Mouse (Mus musculus) embryonic facial prominence, embryonic 11.5 days (tissue): ENCODE data around the gene Gm17509. TPM values are rescaled to one million over a fixed set of nuclear protein-coding genes. Genes with fewer than 3 reads are reported as not detected.

Experiments used
- ATAC-seq: fragments of 200-750 bp; cut with Nextera tagmentation; replicated peaks from 2 replicates; pipeline ENCODE4 v1.8.0; 2017; ENCODE audit warnings: low read depth; ENCODE audit not compliant: insufficient number of reproducible peaks, low FRiP score, low TSS enrichment
- DNase-seq: peaks from one replicate; pipeline ENCODE4 v3.0.0-alpha.2; 2015; ENCODE audit warnings: low spot score
- H3K27ac ChIP-seq: fragments of 300-500 bp; sonication (generic); replicated peaks from 2 replicates; pipeline ENCODE4 v1.5.1; 2014; ENCODE audit warnings: mild to moderate bottlenecking, low read depth, low read length, control low read depth
- H3K27me3 ChIP-seq: fragments of 300-500 bp; sonication (generic); 2 replicates; pipeline ENCODE4 v1.6.1; 2014; ENCODE audit warnings: mild to moderate bottlenecking, low read length, moderate library complexity, mixed read lengths; ENCODE audit not compliant: control insufficient read depth, insufficient read depth
- H3K36me3 ChIP-seq: fragments of 300-500 bp; sonication (generic); replicated peaks from 2 replicates; pipeline ENCODE4 v1.6.1; 2014; ENCODE audit warnings: low read depth, mild to moderate bottlenecking, low read length, moderate library complexity, mixed read lengths; ENCODE audit not compliant: control insufficient read depth, insufficient read depth
- H3K4me1 ChIP-seq: fragments of 300-500 bp; sonication (generic); 2 replicates; pipeline ENCODE4 v1.6.1; 2014; ENCODE audit warnings: low read length, mixed read lengths; ENCODE audit not compliant: control insufficient read depth, insufficient read depth
- H3K4me2 ChIP-seq: fragments of 300-500 bp; sonication (generic); 2 replicates; pipeline ENCODE4 v1.6.1; 2014; ENCODE audit warnings: low read depth, mild to moderate bottlenecking, control low read depth, low read length, moderate library complexity
- H3K4me3 ChIP-seq: fragments of 300-500 bp; sonication (generic); 2 replicates; pipeline ENCODE4 v1.5.1; 2014; ENCODE audit warnings: low read depth, low read length, control low read depth
- H3K9ac ChIP-seq: fragments of 300-500 bp; sonication (generic); replicated peaks from 2 replicates; pipeline ENCODE4 v1.6.1; 2014; ENCODE audit warnings: mild to moderate bottlenecking, control low read depth, low read length
- H3K9me3 ChIP-seq: fragments of 300-500 bp; sonication (generic); replicated peaks from 2 replicates; pipeline ENCODE4 v1.6.1; 2016; ENCODE audit warnings: mild to moderate bottlenecking, low read length, inconsistent platforms, mixed read lengths; ENCODE audit not compliant: control insufficient read depth
- WGBS: fragments of 180-500 bp; shearing (Covaris S2); extraction: QIAGEN DNeasy Blood & Tissue Kit; methylation state at CpG from one replicate; pipeline ENCODE4 v1.1.7; 2014; 5-methylcytosine and 5-hydroxymethylcytosine counted together
- polyA plus RNA-seq: library from polyadenylated mRNA; unstranded; fragments of >200 nt; fragmentation: Nextera tagmentation; extraction: Ambion mirVana; gene quantifications from 2 replicates; pipeline ENCODE4 v1.2.1, GENCODE M21; 2014

Gene Gm17509
- polyA plus RNA-seq, 1 experiment from 2014 or later, result 0.49 TPM

GRCm38 (mm10) chr13:117202755-117203471, 18.0 kb downstream of the Gm17509 start:
- ATAC-seq, result 0 out of 2 replicates have a peak, but pooled peaks have one; percentile 61
- H3K4me1 ChIP-seq, result no peaks in the 10 kb centered on the region
- no peak overlapping the region for H3K9ac ChIP-seq
- 47% methylated on average over 22 of the region's 22 CpGs for WGBS
- no peaks in the 10 kb centered on the region for H3K36me3 ChIP-seq
- no peaks in the 10 kb centered on the region for H3K27me3 ChIP-seq
- no peak overlapping the region for H3K27ac ChIP-seq
- H3K9me3 ChIP-seq, result no peaks in the 10 kb centered on the region
- no peak overlapping the region for H3K4me3 ChIP-seq
- no peak overlapping the region for H3K4me2 ChIP-seq
- peak; percentile 69 for DNase-seq

GRCm38 (mm10) chr13:117198402-117199083, 22.3 kb downstream of the Gm17509 start:
- Histone ChIP-seq H3K4me1 (no peaks in the 10 kb centered on the region), H3K36me3 (no peaks in the 10 kb centered on the region), H3K27me3 (no peaks in the 10 kb centered on the region), H3K9ac (no peak overlapping the region), H3K4me3 (no peak overlapping the region), H3K4me2 (no peak overlapping the region), H3K27ac (no peak overlapping the region), H3K9me3 (no peaks in the 10 kb centered on the region)
- DNase-seq, result peak; percentile 81
- ATAC-seq, result no peak
- WGBS, result 88% methylated on average over 7 of the region's 7 CpGs

- ATAC-seq, result no peak
- no peak overlapping the region for H3K27ac ChIP-seq
- 93% methylated on average over 2 of the region's 2 CpGs for WGBS
These were observed 23.2 kb downstream of the Gm17509 start for GRCm38 (mm10) chr13:117197666-117198065.

GRCm38 (mm10) chr13:117195569-117196495, 25.0 kb downstream of the Gm17509 start:
- Histone ChIP-seq H3K4me2 (no peak overlapping the region), H3K27me3 (no peaks in the 10 kb centered on the region), H3K9ac (no peak overlapping the region), H3K4me3 (no peak overlapping the region), H3K9me3 (no peaks in the 10 kb centered on the region), H3K4me1 (no peaks in the 10 kb centered on the region), H3K27ac (no peak overlapping the region), H3K36me3 (no peaks in the 10 kb centered on the region)
- DNase-seq (no peak), ATAC-seq (no peak)
- WGBS, result 88% methylated on average over 13 of the region's 13 CpGs

More at GRCm38 (mm10) chr13:117197666-117198065, 23.2 kb downstream of the Gm17509 start:
- H3K9ac ChIP-seq, result no peak overlapping the region
- no peak overlapping the region for H3K4me2 ChIP-seq
- H3K4me1 ChIP-seq, result no peaks in the 10 kb centered on the region
- no peaks in the 10 kb centered on the region for H3K27me3 ChIP-seq
- H3K36me3 ChIP-seq, result no peaks in the 10 kb centered on the region
- H3K9me3 ChIP-seq, result no peaks in the 10 kb centered on the region
- no peak for DNase-seq
- no peak overlapping the region for H3K4me3 ChIP-seq

- no peak for DNase-seq
- Histone ChIP-seq H3K4me1 (no peaks in the 10 kb centered on the region), H3K27me3 (no peaks in the 10 kb centered on the region), H3K9me3 (no peaks in the 10 kb centered on the region), H3K36me3 (no peaks in the 10 kb centered on the region), H3K4me3 (no peak overlapping the region), H3K4me2 (no peak overlapping the region), H3K9ac (no peak overlapping the region), H3K27ac (no peak overlapping the region)
- ATAC-seq, result no peak
- 66% methylated on average over 7 of the region's 7 CpGs for WGBS
These were observed 27.4 kb downstream of the Gm17509 start for GRCm38 (mm10) chr13:117193422-117193983.

GRCm38 (mm10) chr13:117192161-117192560, 28.7 kb downstream of the Gm17509 start:
- 76% methylated on average over 5 of the region's 5 CpGs for WGBS
- Histone ChIP-seq H3K27me3 (no peaks in the 10 kb centered on the region), H3K9ac (no peak overlapping the region), H3K36me3 (no peaks in the 10 kb centered on the region), H3K4me1 (no peaks in the 10 kb centered on the region), H3K27ac (no peak overlapping the region), H3K9me3 (no peaks in the 10 kb centered on the region), H3K4me2 (no peak overlapping the region), H3K4me3 (no peak overlapping the region)
- DNase-seq (no peak), ATAC-seq (no peak)

- Histone ChIP-seq H3K9ac (no peak overlapping the region), H3K4me3 (no peak overlapping the region), H3K9me3 (no peaks in the 10 kb centered on the region), H3K4me1 (no peaks in the 10 kb centered on the region), H3K36me3 (no peaks in the 10 kb centered on the region), H3K27me3 (no peaks in the 10 kb centered on the region), H3K27ac (no peak overlapping the region), H3K4me2 (no peak overlapping the region)
- 82% methylated on average over 6 of the region's 6 CpGs for WGBS
- ATAC-seq, result no peak
- no peak for DNase-seq
These were observed 35.5 kb downstream of the Gm17509 start for GRCm38 (mm10) chr13:117185329-117185728.
